Mouse (Mus musculus): ENCODE data around the gene Hist1h1d. TPM values are rescaled to one million over a fixed set of nuclear protein-coding genes. Genes with fewer than 3 reads are reported as not detected.
"Not testable (repeated sequence)": the region's sequence is repeated elsewhere in the genome, so short reads cannot be mapped to it uniquely, and the experiment has no call there.

Hist1h1d gene
- polyA plus RNA-seq, 1 experiment from 2014 or later, result 0.26 TPM

- H3K27me3 ChIP-seq (replicated peaks), result no peaks in the 10 kb centered on the region
- H3K4me2 ChIP-seq, result peak overlapping the region; percentile 67
- no peak for ATAC-seq (ENCODE audit: insufficient number of reproducible peaks, low FRiP score)
- H3K4me1 ChIP-seq (replicated peaks), result peaks cover 27% of the 10 kb centered on the region
- no peaks in the 10 kb centered on the region for H3K9me3 ChIP-seq (replicated peaks)
- peak overlapping the region; percentile 85 for H3K9ac ChIP-seq
- peak overlapping the region; percentile 97 for H3K27ac ChIP-seq (ENCODE audit: poor library complexity, severe bottlenecking)
- H3K36me3 ChIP-seq, result no peaks in the 10 kb centered on the region
- WGBS, result under 1% methylated on average over 20 of the region's 20 CpGs
- H3K4me3 ChIP-seq, result peak overlapping the region; percentile 63
Observed at GRCm38 (mm10) chr13:23530181-23530900, 22.7 kb upstream of the Hist1h1d start.

GRCm38 (mm10) chr13:23530901-23531875 lies 21.9 kb upstream of the Hist1h1d start, which contains the start of gene Hist1h4h:
Hist1h4h (plus strand) TSS chr13:23531050.
- no peaks in the 10 kb centered on the region for H3K27me3 ChIP-seq (replicated peaks)
- peak within 1 kb of the TSS; percentile 63 for H3K4me3 ChIP-seq
- no peaks in the 10 kb centered on the region for H3K9me3 ChIP-seq (replicated peaks)
- WGBS, result under 1% methylated on average over 61 of the region's 70 CpGs
- ATAC-seq (ENCODE audit: insufficient number of reproducible peaks, low FRiP score), result peak; percentile 83
- peak within 1 kb of the TSS; percentile 97 for H3K27ac ChIP-seq (ENCODE audit: poor library complexity, severe bottlenecking)
- no peaks in the 10 kb centered on the region for H3K36me3 ChIP-seq
- peaks cover 25% of the 10 kb centered on the region for H3K4me1 ChIP-seq (replicated peaks)
- peak within 1 kb of the TSS; percentile 85 for H3K9ac ChIP-seq
- H3K4me2 ChIP-seq, result peak within 1 kb of the TSS; percentile 67

GRCm38 (mm10) chr13:23532262-23533075 lies 20.6 kb upstream of the Hist1h1d start:
- H3K4me2 ChIP-seq, result peak overlapping the region; percentile 80
- ATAC-seq (ENCODE audit: insufficient number of reproducible peaks, low FRiP score), result no peak
- 25% methylated on average over 9 of the region's 9 CpGs for WGBS
- no peaks in the 10 kb centered on the region for H3K27me3 ChIP-seq (replicated peaks)
- H3K4me3 ChIP-seq, result peak overlapping the region; percentile 63
- peak overlapping the region; percentile 97 for H3K27ac ChIP-seq (ENCODE audit: poor library complexity, severe bottlenecking)
- no peaks in the 10 kb centered on the region for H3K36me3 ChIP-seq
- H3K9ac ChIP-seq, result peak overlapping the region; percentile 54; the same call in 1 of the 2 replicates
- H3K9me3 ChIP-seq (replicated peaks), result no peaks in the 10 kb centered on the region
- peaks cover 34% of the 10 kb centered on the region for H3K4me1 ChIP-seq (replicated peaks)

- H3K9me3 ChIP-seq (replicated peaks); H3K27me3 ChIP-seq (replicated peaks); H3K36me3 ChIP-seq: not testable (repeated sequence)
- ATAC-seq (ENCODE audit: insufficient number of reproducible peaks, low FRiP score), result peak; percentile 30; the same call in 1 of the 2 replicates
- peak within 1 kb of the TSS; percentile 63 for H3K4me3 ChIP-seq
- peaks cover 29% of the 10 kb centered on the region for H3K4me1 ChIP-seq (replicated peaks)
- H3K4me2 ChIP-seq, result peak within 1 kb of the TSS; percentile 80
- under 1% methylated on average over 31 of the region's 53 CpGs for WGBS
- peak within 1 kb of the TSS; percentile 86 for H3K27ac ChIP-seq (ENCODE audit: poor library complexity, severe bottlenecking)
- peak within 1 kb of the TSS; percentile 74 for H3K9ac ChIP-seq
Observed at GRCm38 (mm10) chr13:23533560-23534367, 19.3 kb upstream of the Hist1h1d start, which contains the start of gene Hist1h2af. Hist1h2af (plus strand) TSS chr13:23533906.

- WGBS, result 2% methylated on average over 15 of the region's 15 CpGs
- no peaks in the 10 kb centered on the region for H3K27me3 ChIP-seq (replicated peaks)
Observed at GRCm38 (mm10) chr13:23534368-23535131, 18.5 kb upstream of the Hist1h1d start.

GRCm38 (mm10) chr13:23535137-23536075 lies 17.7 kb upstream of the Hist1h1d start, which contains the start of gene Hist1h3g:
Hist1h3g (plus strand) TSS chr13:23535422.
- ATAC-seq (ENCODE audit: insufficient number of reproducible peaks, low FRiP score), result peak; percentile 88
- not testable (repeated sequence) for H3K36me3 ChIP-seq; H3K9me3 ChIP-seq (replicated peaks); H3K27me3 ChIP-seq (replicated peaks)
- Histone ChIP-seq H3K27ac (ENCODE audit: poor library complexity, severe bottlenecking) (peak within 1 kb of the TSS; percentile 86), H3K4me2 (peak within 1 kb of the TSS; percentile 80), H3K4me3 (peak within 1 kb of the TSS; percentile 63), H3K9ac (peak within 1 kb of the TSS; percentile 76), H3K4me1 (replicated peaks) (peaks cover 24% of the 10 kb centered on the region)
- under 1% methylated on average over 50 of the region's 62 CpGs for WGBS

More at GRCm38 (mm10) chr13:23534368-23535131, 18.5 kb upstream of the Hist1h1d start:
- peak overlapping the region; percentile 86 for H3K27ac ChIP-seq (ENCODE audit: poor library complexity, severe bottlenecking)
- ATAC-seq (ENCODE audit: insufficient number of reproducible peaks, low FRiP score), result no peak
- H3K9ac ChIP-seq, result peak overlapping the region; percentile 74
- peak overlapping the region; percentile 80 for H3K4me2 ChIP-seq
- H3K4me1 ChIP-seq (replicated peaks), result peaks cover 24% of the 10 kb centered on the region
- no peaks in the 10 kb centered on the region for H3K36me3 ChIP-seq
- no peaks in the 10 kb centered on the region for H3K9me3 ChIP-seq (replicated peaks)
- peak overlapping the region; percentile 63 for H3K4me3 ChIP-seq

- Histone ChIP-seq H3K36me3 (no peaks in the 10 kb centered on the region), H3K27me3 (replicated peaks) (no peaks in the 10 kb centered on the region), H3K27ac (ENCODE audit: poor library complexity, severe bottlenecking) (peak overlapping the region; percentile 51; the same call in 1 of the 2 replicates), H3K4me3 (peak overlapping the region; percentile 43), H3K4me1 (replicated peaks) (peaks cover 24% of the 10 kb centered on the region), H3K4me2 (peak overlapping the region; percentile 68), H3K9me3 (replicated peaks) (no peaks in the 10 kb centered on the region), H3K9ac (peak overlapping the region; percentile 70)
- no peak for ATAC-seq (ENCODE audit: insufficient number of reproducible peaks, low FRiP score)
- 25% methylated on average over 7 of the region's 7 CpGs for WGBS
Observed at GRCm38 (mm10) chr13:23536076-23536822, 16.8 kb upstream of the Hist1h1d start.

- H3K4me2 ChIP-seq, result peak overlapping the region; percentile 36; the same call in 1 of the 2 replicates
- H3K4me1 ChIP-seq (replicated peaks), result peaks cover 25% of the 10 kb centered on the region
- no peak overlapping the region for H3K9ac ChIP-seq
- no peaks in the 10 kb centered on the region for H3K36me3 ChIP-seq
- no peak overlapping the region for H3K27ac ChIP-seq (ENCODE audit: poor library complexity, severe bottlenecking)
- 78% methylated on average over 3 of the region's 3 CpGs for WGBS
- H3K27me3 ChIP-seq (replicated peaks), result no peaks in the 10 kb centered on the region
- no peaks in the 10 kb centered on the region for H3K9me3 ChIP-seq (replicated peaks)
- H3K4me3 ChIP-seq, result no peak overlapping the region
- ATAC-seq (ENCODE audit: insufficient number of reproducible peaks, low FRiP score), result no peak
Observed at GRCm38 (mm10) chr13:23537006-23537710, 15.9 kb upstream of the Hist1h1d start.
